Mouse (Mus musculus): ENCODE measurements at regions not wholly inside any gene's neighbourhood (a gene's known extent, or its start where the extent isn't known, plus 50 kb on each side); places are given as distances from the start of the nearest gene placed in this dataset.

- DNase-seq, result no peak
These were observed 83.1 kb upstream of the Tbx3 start for GRCm38 (mm10) chr5:119587239-119587811.

- no peak for DNase-seq
These were observed 81.9 kb upstream of the Tbx3 start for GRCm38 (mm10) chr5:119588340-119589272.

GRCm38 (mm10) chr5:119591271-119591670 is 79.2 kb upstream of the Tbx3 start:
- DNase-seq, result no peak

- no peak for DNase-seq
These were observed 77.6 kb upstream of the Tbx3 start for GRCm38 (mm10) chr5:119592891-119593290.

- no peak for DNase-seq
These were observed 75.9 kb upstream of the Tbx3 start for GRCm38 (mm10) chr5:119594541-119594940.

GRCm38 (mm10) chr5:119596295-119596993 is 74.0 kb upstream of the Tbx3 start:
- DNase-seq, result no peak

- DNase-seq, result no peak
These were observed 73.5 kb upstream of the Tbx3 start for GRCm38 (mm10) chr5:119596994-119597391.

GRCm38 (mm10) chr5:119597530-119597929 is 72.9 kb upstream of the Tbx3 start:
- DNase-seq, result no peak

GRCm38 (mm10) chr5:119598166-119598565 is 72.3 kb upstream of the Tbx3 start:
- DNase-seq, result no peak

GRCm38 (mm10) chr5:119601390-119601789 is 69.1 kb upstream of the Tbx3 start:
- no peak for DNase-seq

- DNase-seq, result no peak
These were observed 68.5 kb upstream of the Tbx3 start for GRCm38 (mm10) chr5:119602001-119602400.

- DNase-seq, result no peak
These were observed 65.0 kb upstream of the Tbx3 start for GRCm38 (mm10) chr5:119605444-119605843.

- DNase-seq, result no peak
These were observed 57.1 kb upstream of the Tbx3 start for GRCm38 (mm10) chr5:119613413-119613812.

- DNase-seq, result no peak
These were observed 56.3 kb upstream of the Tbx3 start for GRCm38 (mm10) chr5:119613981-119614770.

GRCm38 (mm10) chr5:119615681-119616080 is 54.8 kb upstream of the Tbx3 start:
- DNase-seq, result no peak

GRCm38 (mm10) chr5:119617856-119618255 is 52.6 kb upstream of the Tbx3 start:
- no peak for DNase-seq

GRCm38 (mm10) chr5:119619906-119620305 is 50.6 kb upstream of the Tbx3 start:
- DNase-seq, result no peak

All from thymus, postnatal 4 days (tissue).